Mouse (Mus musculus) bone marrow, adult 2 months (tissue): ENCODE measurements around the gene Eps8.

Source experiments
- CTCF ChIP-seq: fragments of 200-500 bp; IDR thresholded peaks from 2 replicates; pipeline ENCODE4 v1.5.1; 2011; ENCODE audit warnings: low read length, control low read depth; ENCODE audit not compliant: control insufficient read depth, insufficient read depth
- POLR2A ChIP-seq: fragments of 200-500 bp; IDR thresholded peaks from 2 replicates; pipeline ENCODE4 v1.6.1; 2011; ENCODE audit warnings: low read depth, mild to moderate bottlenecking, control low read depth, low read length, borderline replicate concordance; ENCODE audit not compliant: control insufficient read depth

DNA sequence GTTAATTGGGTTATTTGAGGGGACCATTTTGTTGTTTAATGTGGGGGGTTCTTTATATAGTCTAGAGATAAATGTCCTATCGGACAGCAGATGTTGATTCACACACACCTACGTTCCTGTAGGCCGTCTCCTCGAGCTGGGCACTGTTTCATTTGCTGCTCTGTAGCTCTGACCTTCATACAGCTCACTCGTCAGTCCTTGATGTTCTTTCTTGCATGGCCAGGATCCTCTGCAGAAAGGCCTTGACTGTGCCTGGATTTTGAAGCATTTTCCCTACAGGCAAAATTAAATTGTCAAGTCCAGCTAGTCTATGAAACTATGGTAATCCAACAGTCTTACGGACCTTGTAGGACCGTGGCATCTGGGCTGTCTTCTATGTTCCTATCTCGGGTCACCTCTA, 40.4 kb upstream of the Eps8 start:
- TF ChIP-seq POLR2A: no peak
- TF ChIP-seq CTCF: no peak
